Mouse (Mus musculus) heart, adult 2 months (tissue): ENCODE data around the gene Hltf.

ENCODE experiments used
- CTCF ChIP-seq: fragments of 200-600 bp; IDR thresholded peaks from 2 replicates; pipeline ENCODE4 v1.8.1; 2022; ENCODE audit warnings: antibody characterized with exemption, mild to moderate bottlenecking, moderate library complexity
- EP300 ChIP-seq: fragments of 200-500 bp; IDR thresholded peaks from 2 replicates; pipeline ENCODE4 v1.6.1; 2011; ENCODE audit warnings: low read depth, low read length, control low read depth; ENCODE audit not compliant: insufficient read depth
- POLR2A ChIP-seq: fragments of 200-500 bp; IDR thresholded peaks from 2 replicates; pipeline ENCODE4 v1.6.1; 2011; ENCODE audit warnings: mild to moderate bottlenecking, low read depth, low read length, control low read depth; ENCODE audit not compliant: insufficient read depth

DNA sequence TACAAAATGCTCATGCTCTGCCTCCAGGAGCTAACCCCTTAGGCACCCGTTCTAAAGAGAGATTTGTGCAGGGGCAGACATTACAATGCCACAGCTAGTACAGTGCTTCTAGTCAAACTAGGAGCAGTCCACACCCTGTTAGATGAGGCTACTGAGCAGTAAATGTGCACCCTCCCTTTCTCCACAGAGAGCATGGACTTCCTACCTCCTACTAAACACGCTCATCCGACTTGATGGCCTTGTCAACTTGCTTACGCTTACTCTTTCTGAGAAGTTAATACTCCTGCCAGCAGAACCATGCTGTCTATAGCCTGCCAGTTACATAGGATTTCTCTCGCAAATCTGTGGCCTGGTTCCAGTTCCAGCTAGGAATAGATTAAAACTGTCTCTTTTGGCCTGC is 68.0 kb downstream of the Hltf start:
- TF ChIP-seq CTCF = no peak
- TF ChIP-seq EP300 = no peak
- no peak for TF ChIP-seq POLR2A
